Mouse (Mus musculus) MEL (cell line): ENCODE measurements around the gene Ssmem1. TPM values are rescaled to one million over a fixed set of nuclear protein-coding genes. Genes with fewer than 3 reads are reported as not detected.

Source experiments
- DNase-seq: peaks from one replicate; pipeline ENCODE4 v3.0.0; 2011; ENCODE audit warnings: low read depth, low spot score
- H3K27ac ChIP-seq: 2 replicates; pipeline ENCODE4 v1.5.1; 2012; ENCODE audit warnings: low read depth, mild to moderate bottlenecking, control low read depth, low read length, moderate library complexity; ENCODE audit not compliant: control insufficient read depth
- H3K27me3 ChIP-seq, 2 experiments: fragments of 150-350 bp in 1 of 2; sonication (generic) in 1 of 2; 2 replicates each; pipeline ENCODE4 v1.6.1; 2012; ENCODE audit warnings: low read length in 2 of 2, mild to moderate bottlenecking in 2 of 2, improper control_type of control experiment in 1 of 2, moderate library complexity in 1 of 2; ENCODE audit not compliant: insufficient read depth in 2 of 2, control insufficient read depth in 1 of 2
- H3K36me3 ChIP-seq, 2 experiments: 2 replicates each; pipeline ENCODE4 v1.6.1; 2012 to 2014; ENCODE audit warnings: low read length in 2 of 2, improper control_type of control experiment in 1 of 2, inconsistent platforms in 1 of 2, mild to moderate bottlenecking in 1 of 2; ENCODE audit not compliant: insufficient read depth in 2 of 2, control insufficient read depth in 1 of 2
- H3K4me1 ChIP-seq, 2 experiments: fragments of 150-350 bp in 1 of 2; sonication (generic) in 1 of 2; 2 replicates each; pipeline ENCODE4 v1.6.1; 2012; ENCODE audit warnings: low read length in 2 of 2, improper control_type of control experiment in 1 of 2, mild to moderate bottlenecking in 1 of 2; ENCODE audit not compliant: insufficient read depth in 2 of 2, control insufficient read depth in 1 of 2
- H3K4me3 ChIP-seq, 2 experiments: fragments of 150-350 bp in 1 of 2; sonication (generic) in 1 of 2; 2 replicates each; pipeline ENCODE4 v1.5.1; 2012; ENCODE audit warnings: low read depth in 2 of 2, low read length in 2 of 2, mild to moderate bottlenecking in 2 of 2, moderate library complexity in 2 of 2, control low read depth in 1 of 2, improper control_type of control experiment in 1 of 2; ENCODE audit not compliant: control insufficient read depth in 1 of 2, insufficient read depth in 1 of 2
- H3K79me2 ChIP-seq: 2 replicates; pipeline ENCODE4 v1.6.1; 2012; ENCODE audit warnings: mild to moderate bottlenecking, low read length, moderate library complexity; ENCODE audit not compliant: control insufficient read depth, poor library complexity, insufficient read depth
- H3K9ac ChIP-seq: 2 replicates; pipeline ENCODE4 v1.6.1; 2012; ENCODE audit warnings: low read depth, mild to moderate bottlenecking, control low read depth, low read length, moderate library complexity; ENCODE audit not compliant: control insufficient read depth, poor library complexity, severe bottlenecking
- H3K9me3 ChIP-seq: fragments of 150-350 bp; sonication (generic); replicated peaks from 2 replicates; pipeline ENCODE4 v1.6.1; 2012; ENCODE audit warnings: mild to moderate bottlenecking, low read length, improper control_type of control experiment, moderate library complexity; ENCODE audit not compliant: insufficient read depth
- CHD1 ChIP-seq: IDR thresholded peaks from 2 replicates; pipeline ENCODE4 v1.6.1; 2012; ENCODE audit warnings: low read depth, mild to moderate bottlenecking, inconsistent platforms, low read length, improper control_type of control experiment
- CHD2 ChIP-seq: IDR thresholded peaks from 2 replicates; pipeline ENCODE4 v1.6.1; 2011; ENCODE audit warnings: low read length, improper control_type of control experiment
- CTCF ChIP-seq, 3 experiments: IDR thresholded peaks in 2 of 3; conservative IDR thresholded peaks in 1 of 3; 2 replicates each; pipeline ENCODE4 v1.5.1; 2011 to 2012; ENCODE audit warnings: low read length in 3 of 3, low read depth in 2 of 3, mild to moderate bottlenecking in 2 of 3, improper control_type of control experiment in 1 of 3, inconsistent platforms in 1 of 3, mixed read lengths in 1 of 3, moderate library complexity in 1 of 3; ENCODE audit not compliant: control insufficient read depth in 1 of 3, insufficient read depth in 1 of 3, poor library complexity in 1 of 3, severe bottlenecking in 1 of 3
- E2F4 ChIP-seq: IDR thresholded peaks from 2 replicates; pipeline ENCODE4 v1.6.1; 2011; ENCODE audit warnings: low read depth, low read length, improper control_type of control experiment, borderline replicate concordance
- ETS1 ChIP-seq: IDR thresholded peaks from 2 replicates; pipeline ENCODE4 v1.6.1; 2012; ENCODE audit warnings: low read depth, mild to moderate bottlenecking, inconsistent platforms, low read length, improper control_type of control experiment, moderate library complexity
- GATA1 ChIP-seq: IDR thresholded peaks from 2 replicates; pipeline ENCODE4 v1.6.1; 2011; ENCODE audit warnings: low read depth, low read length, improper control_type of control experiment
- MXI1 ChIP-seq: IDR thresholded peaks from 2 replicates; pipeline ENCODE4 v1.6.1; 2011; ENCODE audit warnings: mild to moderate bottlenecking, low read depth, low read length, improper control_type of control experiment
- MYC ChIP-seq: IDR thresholded peaks from 2 replicates; pipeline ENCODE4 v1.6.1; 2011; ENCODE audit warnings: low read depth, mild to moderate bottlenecking, low read length, improper control_type of control experiment, moderate library complexity
- RAD21 ChIP-seq: IDR thresholded peaks from 2 replicates; pipeline ENCODE4 v1.6.1; 2011; ENCODE audit warnings: mild to moderate bottlenecking, low read depth, low read length, improper control_type of control experiment
- SMC3 ChIP-seq: IDR thresholded peaks from 2 replicates; pipeline ENCODE4 v1.6.1; 2011; ENCODE audit warnings: low read depth, low read length, improper control_type of control experiment
- TAL1 ChIP-seq: IDR thresholded peaks from 2 replicates; pipeline ENCODE4 v1.6.1; 2012; ENCODE audit warnings: mild to moderate bottlenecking, inconsistent platforms, low read length, moderate library complexity, mixed read lengths
- TCF12 ChIP-seq: IDR thresholded peaks from 2 replicates; pipeline ENCODE4 v1.6.1; 2014; ENCODE audit warnings: low read depth, mild to moderate bottlenecking, inconsistent platforms, low read length, improper control_type of control experiment, moderate library complexity
- UBTF ChIP-seq: IDR thresholded peaks from 2 replicates; pipeline ENCODE4 v1.6.1; 2012; ENCODE audit warnings: low read depth, mild to moderate bottlenecking, inconsistent platforms, low read length, improper control_type of control experiment, moderate library complexity, borderline replicate concordance; ENCODE audit not compliant: insufficient read depth
- USF2 ChIP-seq, 2 experiments: IDR thresholded peaks; 2 replicates each; pipeline ENCODE4 v1.6.1; 2011 to 2012; ENCODE audit warnings: improper control_type of control experiment in 2 of 2, low read length in 2 of 2, borderline replicate concordance in 1 of 2, inconsistent platforms in 1 of 2, low read depth in 1 of 2, mild to moderate bottlenecking in 1 of 2; ENCODE audit not compliant: insufficient read depth in 1 of 2
- ZC3H11A ChIP-seq: IDR thresholded peaks from 2 replicates; pipeline ENCODE4 v1.6.1; 2012; ENCODE audit warnings: low read depth, mild to moderate bottlenecking, inconsistent platforms, low read length, improper control_type of control experiment
- ZKSCAN1 ChIP-seq: IDR thresholded peaks from 2 replicates; pipeline ENCODE4 v1.6.1; 2012; ENCODE audit warnings: low read depth, mild to moderate bottlenecking, inconsistent platforms, low read length, improper control_type of control experiment, moderate library complexity
- ZNF384 ChIP-seq: IDR thresholded peaks from 2 replicates; pipeline ENCODE4 v1.6.1; 2012; ENCODE audit warnings: low read depth, mild to moderate bottlenecking, inconsistent platforms, low read length, improper control_type of control experiment
- polyA plus RNA-seq, 2 experiments: library from polyadenylated mRNA; stranded (reverse) in 1 of 2; unstranded in 1 of 2; fragments of >175 nt in 1 of 2; fragments of >200 nt in 1 of 2; gene quantifications; 2 replicates each; pipeline versions ENCODE4 v1.2.1 to v1.2.4; 2012; ENCODE audit warnings: low replicate concordance in 2 of 2, low read depth in 1 of 2; ENCODE audit not compliant: insufficient read length in 2 of 2, insufficient read depth in 1 of 2, missing spikeins in 1 of 2
- total RNA-seq: library from RNA; depleted of rRNA; stranded (reverse); fragments of 300-350 nt; gene quantifications from 2 replicates; pipeline ENCODE4 v1.2.3, GENCODE M21; 2012

Ssmem1 gene
- total and polyA plus RNA-seq, 3 experiments = 0.08 to 0.13 TPM; not detected in 1

GRCm38 (mm10) chr6:30528800-30529199 lies 19.2 kb downstream of the Ssmem1 start:
- H3K4me1 ChIP-seq = no peaks in the 10 kb centered on the region
- H3K4me3 ChIP-seq = no peak overlapping the region
- no peaks in the 10 kb centered on the region for H3K36me3 ChIP-seq
- peaks cover 4 to 12% of the 10 kb centered on the region in 2 experiments for H3K27me3 ChIP-seq
- H3K9me3 ChIP-seq = no peaks in the 10 kb centered on the region
- H3K9ac ChIP-seq = no peak overlapping the region
- H3K27ac ChIP-seq = no peak overlapping the region
- no peaks in the 10 kb centered on the region for H3K79me2 ChIP-seq
- no peak for DNase-seq
- TF ChIP-seq CTCF (IDR thresholded peaks at IDR 0.05 in 2 of 3, conservative IDR thresholded peaks at IDR 0.05 in 1 of 3; ENCODE audit: control insufficient read depth in 1 of 3, insufficient read depth in 1 of 3, low read depth in 2 of 3, low read length in 3 of 3, poor library complexity in 1 of 3, severe bottlenecking in 1 of 3) (no peak), ZC3H11A (no peak), MXI1 (no peak), MYC (no peak), TAL1 (no peak), GATA1 (no peak), ETS1 (no peak), USF2 (IDR thresholded peaks at IDR 0.05; ENCODE audit: borderline replicate concordance in 1 of 2, insufficient read depth in 1 of 2, low read depth in 1 of 2, low read length in 2 of 2) (no peak), E2F4 (no peak), UBTF (no peak), CHD2 (no peak), ZKSCAN1 (no peak), CHD1 (no peak)

- DNase-seq = peak; percentile 42
- Histone ChIP-seq H3K79me2 (no peaks in the 10 kb centered on the region), H3K4me3 (no peak overlapping the region), H3K27ac (no peak overlapping the region)
- TF ChIP-seq SMC3 (peak; percentile 82), ZC3H11A (peak; percentile 90), CTCF (IDR thresholded peaks at IDR 0.05 in 2 of 3, conservative IDR thresholded peaks at IDR 0.05 in 1 of 3; ENCODE audit: control insufficient read depth in 1 of 3, insufficient read depth in 1 of 3, low read depth in 2 of 3, low read length in 3 of 3, poor library complexity in 1 of 3, severe bottlenecking in 1 of 3) (peak; percentile 66 to 83 (median 69)), CHD1 (no peak), ZNF384 (peak; percentile 72), TCF12 (no peak), RAD21 (peak; percentile 77)
- TF ChIP-seq, all 39 proteins: peak for 5
- Histone ChIP-seq H3K9ac (no peak overlapping the region), H3K27me3 (peaks cover 2 to 7% of the 10 kb centered on the region in 2 experiments; a peak in 3 of 4 replicates), H3K4me1 (no peaks in the 10 kb centered on the region), H3K9me3 (no peaks in the 10 kb centered on the region), H3K36me3 (no peaks in the 10 kb centered on the region)
Measured at GRCm38 (mm10) chr6:30535340-30535739, 25.7 kb downstream of the Ssmem1 start.
